Mouse (Mus musculus): Measurements from ENCODE around the gene Pld6. TPM values are rescaled to one million over a fixed set of nuclear protein-coding genes. Genes with fewer than 3 reads are reported as not detected.
A peak's percentile ranks its signal among the peaks of the same experiment; 100 is the strongest.

The Pld6 gene
- polyA plus RNA-seq, 1 experiment from 2014 or later = 3.8 TPM

DNA sequence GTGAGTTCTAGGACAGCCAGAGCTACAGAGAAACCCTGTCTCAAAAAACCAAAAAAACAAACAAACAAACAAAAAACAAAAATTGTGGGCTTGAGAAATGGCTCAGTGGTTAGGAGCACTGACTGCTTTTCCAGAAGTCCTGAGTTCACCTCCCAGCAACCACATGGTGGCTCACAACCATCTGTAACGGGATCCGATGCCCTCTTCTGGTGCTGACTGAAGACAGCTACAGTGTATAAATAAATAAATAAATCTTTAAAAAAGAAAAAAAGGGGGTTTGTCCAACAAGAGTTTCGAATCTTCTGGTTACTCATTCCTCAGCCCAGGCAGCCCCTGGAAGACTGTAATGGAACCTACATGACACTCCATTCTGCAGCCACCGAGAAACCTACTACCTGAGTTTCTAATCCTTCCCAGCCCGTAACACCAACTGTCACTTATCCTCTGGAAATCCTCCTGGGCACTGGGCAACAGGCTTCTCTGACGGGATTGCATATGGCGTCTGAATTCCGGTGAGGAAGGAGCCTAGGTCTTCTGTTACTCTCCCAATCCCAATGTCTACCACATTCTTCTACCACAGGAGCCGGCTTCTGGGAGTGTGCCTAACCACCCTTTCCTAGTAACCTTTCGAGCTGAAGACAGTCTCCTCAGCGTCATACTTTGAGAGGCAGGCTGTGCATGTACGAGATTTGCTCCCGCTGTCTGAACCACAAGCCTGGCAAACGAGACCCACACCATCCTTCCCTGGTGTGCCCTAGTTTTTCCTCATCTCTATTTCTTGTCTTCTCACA is 20.9 kb upstream of the Pld6 start:
- 76% methylated on average over 14 of the region's 14 CpGs for WGBS
- peaks cover 32% of the 10 kb centered on the region for H3K4me1 ChIP-seq
- no peaks in the 10 kb centered on the region for H3K27me3 ChIP-seq (ENCODE audit: poor library complexity, severe bottlenecking)

DNA sequence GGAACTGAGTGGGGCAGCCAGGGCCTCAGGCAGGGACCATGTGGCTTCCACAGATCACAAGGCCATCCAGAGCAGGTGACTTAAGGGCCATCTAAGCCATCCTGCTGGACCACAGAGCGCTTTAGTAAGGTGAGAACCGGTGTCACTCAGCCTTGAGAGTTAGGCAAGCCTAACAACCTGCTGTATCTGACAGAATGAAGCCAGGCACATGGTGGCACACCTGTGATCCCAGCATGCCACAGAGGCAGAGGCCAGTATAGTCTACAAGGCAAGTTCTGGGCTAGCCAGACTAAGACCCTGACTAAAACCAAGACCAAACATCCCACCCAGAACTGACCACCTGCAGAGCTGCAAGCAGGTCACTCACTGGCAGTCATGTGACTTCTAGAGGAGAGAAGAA is 18.2 kb upstream of the Pld6 start:
- Histone ChIP-seq H3K4me1 (peaks cover 21% of the 10 kb centered on the region), H3K4me3 (no peak overlapping the region), H3K36me3 (replicated peaks) (peaks cover 71% of the 10 kb centered on the region), H3K27ac (no peak overlapping the region), H3K9me3 (no peaks in the 10 kb centered on the region), H3K27me3 (ENCODE audit: poor library complexity, severe bottlenecking) (no peaks in the 10 kb centered on the region)
- no peak for DNase-seq (ENCODE audit: extremely low spot score, low spot score)
- 94% methylated on average over 2 of the region's 2 CpGs for WGBS

More for the DNA sequence above, 20.9 kb upstream of the Pld6 start:
- H3K9me3 ChIP-seq = no peaks in the 10 kb centered on the region
- peak overlapping the region; percentile 87 for H3K4me3 ChIP-seq
- no peak overlapping the region for H3K27ac ChIP-seq
- peaks cover 44% of the 10 kb centered on the region for H3K36me3 ChIP-seq (replicated peaks)
- no peak for DNase-seq (ENCODE audit: extremely low spot score, low spot score)

DNA sequence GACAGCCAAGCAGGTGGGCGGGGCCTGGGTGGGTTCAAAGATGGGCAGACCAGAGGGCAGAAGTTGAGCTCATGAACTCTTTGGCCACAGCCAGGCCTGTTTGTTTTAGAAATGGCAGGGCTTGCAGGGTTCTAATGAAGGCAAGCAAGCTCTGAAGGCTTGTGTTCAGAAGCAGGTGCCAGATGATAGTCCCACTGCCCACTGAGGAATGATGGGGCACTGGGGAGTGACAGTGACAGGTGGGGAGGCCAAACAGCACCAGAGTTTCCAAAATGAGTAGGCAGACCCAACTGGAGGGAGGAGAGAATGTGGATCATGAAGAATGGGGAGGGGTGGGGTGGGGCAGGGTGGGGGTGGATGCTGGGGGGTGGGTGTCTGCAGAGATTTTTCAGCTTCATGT is 17.8 kb upstream of the Pld6 start:
- Histone ChIP-seq H3K4me1 (peaks cover 18% of the 10 kb centered on the region), H3K36me3 (replicated peaks) (peaks cover 75% of the 10 kb centered on the region), H3K27ac (no peak overlapping the region), H3K9me3 (no peaks in the 10 kb centered on the region), H3K27me3 (ENCODE audit: poor library complexity, severe bottlenecking) (no peaks in the 10 kb centered on the region), H3K4me3 (no peak overlapping the region)
- 88% methylated on average over 1 of the region's 1 CpGs for WGBS
- no peak for DNase-seq (ENCODE audit: extremely low spot score, low spot score)

DNA sequence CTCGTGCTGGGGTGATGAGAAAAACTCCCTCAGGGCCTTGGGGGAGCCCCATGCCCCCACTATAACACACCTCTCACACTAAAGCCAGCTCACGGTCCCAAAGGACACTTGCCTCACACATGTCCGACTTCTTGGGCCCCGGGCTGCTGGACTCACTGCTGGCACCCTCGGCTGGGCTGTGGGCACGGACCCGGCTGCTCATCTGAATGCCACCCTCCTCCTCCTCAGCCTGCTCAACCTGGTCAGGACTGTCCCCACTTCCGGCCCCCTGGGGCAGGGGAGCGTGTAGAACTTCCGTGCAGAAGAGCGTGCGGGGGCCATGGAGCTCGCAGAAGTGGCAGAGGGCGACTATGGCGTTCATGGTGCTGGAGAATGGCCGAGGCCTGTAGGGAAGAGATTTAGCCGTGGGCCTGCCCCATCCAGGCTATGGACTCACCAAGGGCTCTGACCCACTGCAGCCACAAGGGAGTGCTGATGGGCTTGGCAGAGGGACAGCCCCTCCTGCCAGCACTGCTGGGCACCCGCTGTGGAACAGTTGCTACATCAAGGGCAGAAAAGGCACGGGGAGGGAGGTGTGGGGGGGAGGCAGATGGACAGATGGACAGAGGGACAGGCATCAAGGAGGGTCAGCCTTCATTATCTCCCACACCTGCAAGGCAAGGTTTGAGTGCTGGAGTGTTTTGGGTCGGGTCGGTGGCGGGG is 17.1 kb upstream of the Pld6 start:
- Histone ChIP-seq H3K27me3 (ENCODE audit: poor library complexity, severe bottlenecking) (no peaks in the 10 kb centered on the region), H3K36me3 (replicated peaks) (peaks cover 82% of the 10 kb centered on the region), H3K4me3 (no peak overlapping the region), H3K9me3 (no peaks in the 10 kb centered on the region), H3K4me1 (peaks cover 15% of the 10 kb centered on the region), H3K27ac (no peak overlapping the region)
- 93% methylated on average over 22 of the region's 22 CpGs for WGBS
- no peak for DNase-seq (ENCODE audit: extremely low spot score, low spot score)

DNA sequence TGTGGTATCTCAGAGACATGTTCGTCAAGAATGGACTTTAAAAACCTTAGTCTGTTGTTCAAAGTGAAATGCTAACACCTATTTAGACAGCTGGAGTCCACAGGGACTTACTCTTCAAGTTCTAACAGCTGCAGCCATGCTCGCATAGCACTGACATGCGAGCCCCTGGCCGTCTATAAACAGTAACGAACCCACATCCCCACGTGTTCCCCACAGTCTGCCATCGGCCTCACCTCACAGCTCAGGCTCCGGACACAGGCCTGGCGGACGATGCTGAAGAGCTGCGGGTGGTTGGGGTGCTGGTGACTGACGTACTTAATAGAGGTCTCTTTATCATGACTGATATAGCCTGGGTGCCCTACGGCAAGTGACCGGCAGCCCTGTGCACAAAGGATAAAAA is 16.1 kb upstream of the Pld6 start:
- Histone ChIP-seq H3K27ac (no peak overlapping the region), H3K27me3 (ENCODE audit: poor library complexity, severe bottlenecking) (no peaks in the 10 kb centered on the region), H3K36me3 (replicated peaks) (peaks cover 93% of the 10 kb centered on the region), H3K4me1 (peaks cover 5% of the 10 kb centered on the region), H3K4me3 (no peak overlapping the region), H3K9me3 (no peaks in the 10 kb centered on the region)
- DNase-seq (ENCODE audit: extremely low spot score, low spot score) = no peak
- WGBS = 94% methylated on average over 14 of the region's 14 CpGs

DNA sequence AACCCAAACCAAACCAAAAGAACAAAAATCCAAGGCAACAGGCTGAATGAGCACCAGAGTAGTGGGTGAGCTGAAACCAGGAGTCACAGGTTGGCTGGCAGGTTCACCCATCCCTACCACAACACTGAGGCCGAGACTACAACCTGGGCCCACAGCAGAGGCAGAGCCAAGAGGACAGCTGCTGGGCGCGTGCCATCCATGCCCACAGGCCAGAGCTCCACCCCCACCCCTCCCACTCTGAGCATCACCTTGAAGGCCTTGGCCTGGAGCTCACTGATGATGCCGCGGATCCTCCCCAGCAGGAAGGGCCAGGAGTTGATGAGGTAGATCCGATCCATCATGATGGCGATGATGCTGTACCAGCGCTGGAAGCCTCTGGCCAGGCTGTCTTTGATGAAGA is 14.4 kb upstream of the Pld6 start:
- H3K4me1 ChIP-seq = no peaks in the 10 kb centered on the region
- no peak overlapping the region for H3K4me3 ChIP-seq
- H3K9me3 ChIP-seq = no peaks in the 10 kb centered on the region
- 96% methylated on average over 8 of the region's 8 CpGs for WGBS
- no peaks in the 10 kb centered on the region for H3K27me3 ChIP-seq (ENCODE audit: poor library complexity, severe bottlenecking)
- H3K36me3 ChIP-seq (replicated peaks) = peaks cover 100% of the 10 kb centered on the region
- no peak overlapping the region for H3K27ac ChIP-seq
- DNase-seq (ENCODE audit: extremely low spot score, low spot score) = no peak

DNA sequence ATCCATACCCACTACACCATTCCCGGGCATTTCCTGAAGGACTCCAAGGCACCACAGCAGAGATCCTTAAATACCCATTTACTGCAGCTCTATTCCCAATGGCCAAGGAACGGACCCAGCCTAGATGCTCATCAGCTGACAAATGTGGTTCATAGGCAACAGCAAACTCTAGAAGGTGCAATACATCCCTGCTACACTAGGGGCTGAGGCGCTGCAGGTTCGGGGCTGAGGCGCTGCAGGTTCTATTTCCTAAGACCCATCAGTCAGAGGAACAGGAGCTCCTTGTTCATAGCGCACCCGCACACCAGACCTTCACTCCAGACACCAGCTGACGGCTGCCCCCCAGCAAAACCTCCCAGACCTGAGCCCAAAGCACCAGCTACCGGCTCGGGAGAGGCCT is 13.0 kb upstream of the Pld6 start:
- DNase-seq (ENCODE audit: extremely low spot score, low spot score) = no peak
- Histone ChIP-seq H3K4me3 (no peak overlapping the region), H3K27me3 (ENCODE audit: poor library complexity, severe bottlenecking) (no peaks in the 10 kb centered on the region), H3K9me3 (no peaks in the 10 kb centered on the region), H3K4me1 (no peaks in the 10 kb centered on the region), H3K36me3 (replicated peaks) (peaks cover 100% of the 10 kb centered on the region), H3K27ac (no peak overlapping the region)
- 95% methylated on average over 10 of the region's 10 CpGs for WGBS

DNA sequence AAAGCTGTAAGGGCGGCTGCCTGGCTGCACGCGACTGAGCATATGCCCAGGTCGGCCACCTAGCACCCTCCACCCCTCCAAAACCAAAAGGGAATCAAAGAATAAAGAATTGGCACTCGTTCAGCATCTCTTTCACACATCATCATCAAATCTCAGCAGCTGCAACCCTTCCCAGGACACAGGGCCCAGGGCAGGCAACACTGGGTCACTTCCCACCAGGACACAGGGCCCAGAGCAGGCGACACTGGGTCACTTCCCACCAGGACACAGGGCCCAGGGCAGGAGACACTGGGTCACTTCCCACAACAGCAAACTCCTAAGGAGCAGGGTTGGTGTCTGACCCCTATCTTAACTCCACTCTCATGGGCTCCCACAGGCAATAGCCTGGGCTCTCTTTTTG is 5.9 kb upstream of the Pld6 start:
- Histone ChIP-seq H3K36me3 (replicated peaks) (peaks cover 76% of the 10 kb centered on the region), H3K27ac (no peak overlapping the region), H3K9me3 (no peaks in the 10 kb centered on the region), H3K4me3 (no peak overlapping the region), H3K4me1 (no peaks in the 10 kb centered on the region), H3K27me3 (ENCODE audit: poor library complexity, severe bottlenecking) (peaks cover 4% of the 10 kb centered on the region; the same call in 1 of the 2 replicates)
- no peak for DNase-seq (ENCODE audit: extremely low spot score, low spot score)
- WGBS = 93% methylated on average over 6 of the region's 6 CpGs

DNA sequence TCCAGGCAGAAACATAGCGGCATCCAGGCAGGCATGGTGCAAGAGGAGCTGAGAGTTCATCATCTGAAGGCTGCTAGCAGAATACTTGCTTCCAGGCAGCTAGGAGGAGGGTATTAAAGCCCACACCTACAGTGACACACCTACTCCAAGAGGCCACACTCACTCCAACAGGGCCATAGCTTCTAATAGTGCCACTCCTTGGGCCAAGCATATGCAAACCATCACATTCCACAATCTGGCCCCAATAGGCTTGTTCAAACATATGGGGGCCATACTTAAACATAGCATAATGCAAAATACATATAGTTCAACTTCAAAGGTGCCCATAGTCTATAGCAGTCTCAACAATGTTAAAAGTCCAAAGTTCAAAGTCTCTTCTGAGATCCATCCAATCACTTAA is 1.9 kb upstream of the Pld6 start:
- Histone ChIP-seq H3K4me1 (peaks cover 16% of the 10 kb centered on the region), H3K4me3 (no peak overlapping the region), H3K27me3 (ENCODE audit: poor library complexity, severe bottlenecking) (peaks cover 25% of the 10 kb centered on the region), H3K27ac (no peak overlapping the region), H3K9me3 (no peaks in the 10 kb centered on the region), H3K36me3 (replicated peaks) (peaks cover 35% of the 10 kb centered on the region)
- 95% methylated on average over 1 of the region's 1 CpGs for WGBS
- no peak for DNase-seq (ENCODE audit: extremely low spot score, low spot score)

DNA sequence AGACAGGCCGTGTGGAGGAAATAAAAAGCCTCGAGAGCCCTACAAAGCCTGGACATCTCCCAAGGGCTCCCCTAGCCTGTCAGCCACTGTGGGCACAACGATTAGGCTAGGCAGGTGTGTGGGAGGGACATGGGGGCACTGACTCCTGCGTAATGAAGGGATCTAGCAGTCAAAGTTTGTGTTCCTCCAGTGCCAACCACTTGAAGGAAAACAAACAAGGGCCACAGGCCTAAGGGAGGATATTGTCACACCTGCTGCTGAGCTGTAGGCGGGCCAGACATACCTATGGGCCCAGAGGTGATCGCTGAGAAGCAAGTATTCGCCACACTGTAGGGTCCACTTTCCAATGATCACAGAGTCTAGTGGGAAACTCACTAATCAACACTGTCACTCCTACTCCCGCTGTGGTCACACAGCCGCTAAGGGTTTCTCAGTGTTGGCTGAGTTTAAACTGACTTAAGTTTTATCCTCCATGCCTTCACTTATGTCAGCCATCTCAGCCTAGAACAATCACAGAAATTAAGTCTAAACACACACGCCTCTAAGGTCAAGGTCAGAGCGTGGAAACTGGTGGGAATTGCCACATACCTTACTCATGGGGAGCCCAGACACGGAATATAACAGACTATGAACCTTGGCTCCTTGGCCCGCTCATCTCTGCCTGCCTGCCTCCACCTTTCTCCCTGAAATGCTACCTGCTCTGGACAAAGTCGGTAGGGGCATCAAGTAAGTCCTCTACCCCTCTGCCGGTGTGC is 824 bp downstream of the Pld6 start:
- 59% methylated on average over 15 of the region's 15 CpGs for WGBS
- peaks cover 8% of the 10 kb centered on the region for H3K36me3 ChIP-seq (replicated peaks)
- H3K27me3 ChIP-seq (ENCODE audit: poor library complexity, severe bottlenecking) = peaks cover 25% of the 10 kb centered on the region
- H3K27ac ChIP-seq = peak overlapping the region; percentile 78
- peaks cover 25% of the 10 kb centered on the region for H3K4me1 ChIP-seq
- no peaks in the 10 kb centered on the region for H3K9me3 ChIP-seq
- DNase-seq (ENCODE audit: extremely low spot score, low spot score) = no peak
- peak overlapping the region; percentile 62 for H3K4me3 ChIP-seq

DNA sequence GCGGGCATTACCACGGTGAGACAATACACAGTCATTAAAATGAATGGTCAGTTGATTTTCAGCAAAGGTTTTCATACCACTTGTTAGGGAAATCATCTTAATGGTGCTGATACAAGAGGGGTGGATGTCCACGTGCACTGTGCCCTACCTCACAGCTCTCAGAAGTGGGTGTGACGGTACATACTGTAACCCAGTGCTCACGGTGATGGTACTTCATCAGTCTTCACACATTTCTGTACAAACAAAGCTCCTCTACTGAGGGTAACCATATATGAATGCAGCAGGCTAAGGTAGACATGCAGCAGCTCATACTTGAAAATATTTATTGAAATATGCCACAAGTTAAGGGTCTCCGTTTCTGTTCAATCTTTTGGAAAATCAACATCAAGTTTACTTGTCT is 3.9 kb downstream of the Pld6 start:
- H3K36me3 ChIP-seq (replicated peaks) = peaks cover 4% of the 10 kb centered on the region
- 94% methylated on average over 6 of the region's 6 CpGs for WGBS
- H3K27ac ChIP-seq = no peak overlapping the region
- no peak for DNase-seq (ENCODE audit: extremely low spot score, low spot score)
- no peak overlapping the region for H3K4me3 ChIP-seq
- peaks cover 23% of the 10 kb centered on the region for H3K27me3 ChIP-seq (ENCODE audit: poor library complexity, severe bottlenecking)
- H3K4me1 ChIP-seq = peaks cover 25% of the 10 kb centered on the region
- no peaks in the 10 kb centered on the region for H3K9me3 ChIP-seq

DNA sequence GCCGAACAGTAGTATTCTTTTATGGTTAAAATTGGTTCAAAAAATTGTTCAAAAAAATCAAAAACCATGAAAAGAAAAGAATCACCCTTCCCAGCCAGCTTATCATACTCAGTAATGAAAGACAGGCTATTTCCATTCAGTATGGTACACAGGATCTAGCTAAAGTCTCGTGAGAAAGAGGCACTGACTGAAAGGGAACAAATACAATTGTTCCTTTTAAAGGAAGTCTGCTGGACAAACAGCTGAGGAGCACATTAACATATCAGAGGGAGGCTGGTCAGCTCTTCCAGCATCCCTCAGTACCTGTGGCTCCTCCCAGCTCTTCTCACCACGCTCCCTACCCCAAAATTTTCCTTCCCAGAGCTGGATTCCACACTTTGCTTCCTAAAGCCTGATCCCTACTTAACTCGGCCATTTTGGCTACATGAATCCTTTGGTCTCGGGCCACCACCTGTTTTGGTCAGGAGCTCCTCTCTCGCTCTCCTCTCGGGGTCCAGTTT is 5.3 kb downstream of the Pld6 start:
- H3K27me3 ChIP-seq (ENCODE audit: poor library complexity, severe bottlenecking) = peaks cover 12% of the 10 kb centered on the region
- 70% methylated on average over 7 of the region's 7 CpGs for WGBS
- H3K4me1 ChIP-seq = peaks cover 19% of the 10 kb centered on the region
- peaks cover 17% of the 10 kb centered on the region for H3K36me3 ChIP-seq (replicated peaks)
- H3K27ac ChIP-seq = no peak overlapping the region
- DNase-seq (ENCODE audit: extremely low spot score, low spot score) = no peak
- no peaks in the 10 kb centered on the region for H3K9me3 ChIP-seq
- H3K4me3 ChIP-seq = no peak overlapping the region

DNA sequence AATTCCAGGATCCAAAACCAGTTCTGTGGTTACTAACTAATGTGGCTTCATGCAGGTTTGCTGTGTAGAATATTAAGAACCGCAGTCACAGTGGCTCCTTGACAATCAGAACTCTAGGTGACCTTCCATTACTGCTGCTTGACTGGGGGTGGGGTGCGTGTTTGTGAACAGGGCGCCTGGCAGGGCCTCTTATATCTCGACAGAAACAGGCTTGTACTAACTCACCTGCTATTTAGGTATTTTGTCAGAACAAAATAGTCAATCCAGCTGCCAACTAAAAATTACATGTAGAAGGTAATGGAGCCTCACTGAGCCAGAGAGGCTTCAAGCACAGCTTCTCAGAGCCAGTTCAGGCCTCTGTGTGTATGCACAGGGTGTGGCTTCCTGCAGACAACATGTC is 7.2 kb downstream of the Pld6 start:
- H3K27me3 ChIP-seq (ENCODE audit: poor library complexity, severe bottlenecking) = no peaks in the 10 kb centered on the region
- H3K36me3 ChIP-seq (replicated peaks) = peaks cover 36% of the 10 kb centered on the region
- DNase-seq (ENCODE audit: extremely low spot score, low spot score) = no peak
- H3K27ac ChIP-seq = no peak overlapping the region
- 91% methylated on average over 4 of the region's 4 CpGs for WGBS
- H3K4me3 ChIP-seq = no peak overlapping the region
- H3K9me3 ChIP-seq = no peaks in the 10 kb centered on the region
- H3K4me1 ChIP-seq = peaks cover 13% of the 10 kb centered on the region
